Mouse (Mus musculus): ENCODE data around the gene Trp53.
"Not testable (repeated sequence)": the region's sequence is repeated elsewhere in the genome, so short reads cannot be mapped to it uniquely, and the experiment has no call there.

The Trp53 gene

GRCm38 (mm10) chr11:69601768-69602167, 21.6 kb downstream of the Trp53 start:
- DNase-seq, result no peak

GRCm38 (mm10) chr11:69603516-69603915, 23.4 kb downstream of the Trp53 start:
- peak; percentile 23 to 48 for DNase-seq

- DNase-seq, result no peak
Measured at GRCm38 (mm10) chr11:69604347-69604746, 24.2 kb downstream of the Trp53 start.

- peak in 1 of 2 experiments; percentile 25 for DNase-seq
Measured at GRCm38 (mm10) chr11:69604795-69605664, 24.9 kb downstream of the Trp53 start.

GRCm38 (mm10) chr11:69605726-69606490, 25.7 kb downstream of the Trp53 start, which contains the start of gene Atp1b2:
Gene Atp1b2, minus strand, starts transcription at chr11:69605942.
- peak; percentile 62 to 74 for DNase-seq

- DNase-seq, result no peak
Measured at GRCm38 (mm10) chr11:69606491-69606795, 26.3 kb downstream of the Trp53 start.

GRCm38 (mm10) chr11:69606832-69607231, 26.7 kb downstream of the Trp53 start:
- no peak for DNase-seq

- no peak for DNase-seq
Measured at GRCm38 (mm10) chr11:69608525-69608924, 28.4 kb downstream of the Trp53 start.

GRCm38 (mm10) chr11:69609416-69609815, 29.3 kb downstream of the Trp53 start:
- DNase-seq, result no peak

- DNase-seq, result no peak
Measured at GRCm38 (mm10) chr11:69610899-69611298, 30.7 kb downstream of the Trp53 start.

GRCm38 (mm10) chr11:69613553-69614256, 33.5 kb downstream of the Trp53 start:
- peak; percentile 90 to 95 for DNase-seq

- not testable (repeated sequence) for DNase-seq
Measured at GRCm38 (mm10) chr11:69614257-69614588, 34.1 kb downstream of the Trp53 start.

GRCm38 (mm10) chr11:69616781-69617180, 36.6 kb downstream of the Trp53 start:
- no peak for DNase-seq

- no peak for DNase-seq
Measured at GRCm38 (mm10) chr11:69617805-69618204, 37.6 kb downstream of the Trp53 start, which contains the start of gene Shbg. Gene Shbg, minus strand, starts transcription at chr11:69617905.

- DNase-seq, result no peak
Measured at GRCm38 (mm10) chr11:69620394-69621081, 40.4 kb downstream of the Trp53 start.

GRCm38 (mm10) chr11:69621571-69622268, 41.6 kb downstream of the Trp53 start, which contains the start of gene Sat2:
Gene Sat2, plus strand, starts transcription at chr11:69622024.
- peak; percentile 63 to 77 for DNase-seq

GRCm38 (mm10) chr11:69622406-69622805, 42.2 kb downstream of the Trp53 start:
- peak in 1 of 2 experiments; percentile 41 for DNase-seq

GRCm38 (mm10) chr11:69623006-69623405, 42.8 kb downstream of the Trp53 start:
- no peak for DNase-seq

GRCm38 (mm10) chr11:69624339-69624738, 44.2 kb downstream of the Trp53 start:
- DNase-seq, result not testable (repeated sequence)

- peak; percentile 81 to 91 for DNase-seq
Measured at GRCm38 (mm10) chr11:69628286-69628685, 48.1 kb downstream of the Trp53 start.

- DNase-seq, result peak; percentile 31 to 35
Measured at GRCm38 (mm10) chr11:69629802-69630201, 49.6 kb downstream of the Trp53 start.

Data from kidney, postnatal 36 days (tissue).